Mouse (Mus musculus) hindbrain, embryonic 14.5 days (tissue): ENCODE results near the gene Aipl1. TPM values are rescaled to one million over a fixed set of nuclear protein-coding genes. Genes with fewer than 3 reads are reported as not detected.

Experiments
- ATAC-seq: fragments of 200-750 bp; cut with Nextera tagmentation; 2 replicates; pipeline ENCODE4 v1.8.0; 2017; ENCODE audit warnings: moderate number of reproducible peaks, mild to moderate bottlenecking, moderate TSS enrichment, moderate library complexity; ENCODE audit not compliant: low FRiP score
- DNase-seq: peaks from one replicate; pipeline ENCODE4 v3.0.0-alpha.2; 2015; ENCODE audit warnings: low spot score
- H3K27ac ChIP-seq: fragments of 300-500 bp; sonication (generic); 2 replicates; pipeline ENCODE4 v1.5.1; 2014; ENCODE audit warnings: mild to moderate bottlenecking, moderate library complexity
- H3K27me3 ChIP-seq: fragments of 300-500 bp; sonication (generic); 2 replicates; pipeline ENCODE4 v1.6.1; 2014; ENCODE audit warnings: mild to moderate bottlenecking, low read length, mixed read lengths; ENCODE audit not compliant: control insufficient read depth, insufficient read depth
- H3K36me3 ChIP-seq: fragments of 300-500 bp; sonication (generic); replicated peaks from 2 replicates; pipeline ENCODE4 v1.6.1; 2014; ENCODE audit not compliant: control insufficient read depth, insufficient read depth
- H3K4me1 ChIP-seq: fragments of 300-500 bp; sonication (generic); replicated peaks from 2 replicates; pipeline ENCODE4 v1.6.1; 2014; ENCODE audit warnings: antibody characterized with exemption, low read length, mixed read lengths; ENCODE audit not compliant: control insufficient read depth, insufficient read depth
- H3K4me2 ChIP-seq: fragments of 300-500 bp; sonication (generic); replicated peaks from 2 replicates; pipeline ENCODE4 v1.6.1; 2014; ENCODE audit warnings: mild to moderate bottlenecking, moderate library complexity
- H3K4me3 ChIP-seq: fragments of 300-500 bp; sonication (generic); replicated peaks from 2 replicates; pipeline ENCODE4 v1.5.1; 2014; ENCODE audit warnings: mild to moderate bottlenecking, low read length
- H3K9ac ChIP-seq: fragments of 300-500 bp; sonication (generic); 2 replicates; pipeline ENCODE4 v1.6.1; 2014
- H3K9me3 ChIP-seq: fragments of 300-500 bp; sonication (generic); 2 replicates; pipeline ENCODE4 v1.6.1; 2016; ENCODE audit warnings: low read length; ENCODE audit not compliant: control insufficient read depth
- WGBS: fragments of 180-500 bp; shearing (Covaris S2); extraction: QIAGEN DNeasy Blood & Tissue Kit; methylation state at CpG from one replicate; pipeline ENCODE4 v1.1.7; 2014; 5-methylcytosine and 5-hydroxymethylcytosine counted together
- polyA plus RNA-seq: library from polyadenylated mRNA; unstranded; fragments of >200 nt; fragmentation: Nextera tagmentation; extraction: Ambion mirVana; gene quantifications from 2 replicates; pipeline ENCODE4 v1.2.1, GENCODE M21; 2014

Gene Aipl1
- polyA plus RNA-seq, 1 experiment from 2014 or later: not detected

DNA sequence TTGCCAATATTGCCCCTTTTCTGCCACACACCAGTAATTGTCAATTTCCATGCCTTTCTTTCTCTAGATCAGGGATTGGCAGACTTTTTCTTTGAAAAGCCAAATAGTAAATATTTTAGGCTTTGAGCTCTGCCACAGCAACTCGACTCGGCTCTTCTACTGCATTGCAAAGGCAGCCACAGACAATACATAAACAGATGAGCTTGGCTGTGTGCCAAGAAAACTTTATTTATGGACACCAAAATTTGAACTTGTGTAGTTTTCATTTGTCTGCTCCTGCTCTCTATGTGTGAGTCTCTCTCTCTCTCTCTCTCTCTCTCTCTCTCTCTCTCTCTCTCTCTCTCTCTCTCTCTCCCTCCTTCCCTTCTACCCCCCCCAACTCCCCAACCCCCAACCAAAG, 17.9 kb upstream of the Aipl1 start:
- no peak overlapping the region for H3K27ac ChIP-seq
- no peaks in the 10 kb centered on the region; the same call in 1 of the 2 replicates for H3K27me3 ChIP-seq
- H3K4me2 ChIP-seq: no peak overlapping the region
- H3K9me3 ChIP-seq: no peaks in the 10 kb centered on the region
- no peak for ATAC-seq
- DNase-seq: no peak
- H3K36me3 ChIP-seq: no peaks in the 10 kb centered on the region
- H3K9ac ChIP-seq: no peak overlapping the region
- H3K4me3 ChIP-seq: no peak overlapping the region
- WGBS: 36% methylated on average over 2 of the region's 2 CpGs
- peaks cover 14% of the 10 kb centered on the region for H3K4me1 ChIP-seq

GRCm38 (mm10) chr11:72052636-72053035, 15.3 kb upstream of the Aipl1 start:
- Histone ChIP-seq H3K27me3 (peaks cover 8% of the 10 kb centered on the region), H3K36me3 (no peaks in the 10 kb centered on the region), H3K9me3 (no peaks in the 10 kb centered on the region), H3K4me1 (peaks cover 18% of the 10 kb centered on the region), H3K9ac (no peak overlapping the region), H3K4me2 (no peak overlapping the region), H3K27ac (no peak overlapping the region), H3K4me3 (no peak overlapping the region)
- 15% methylated on average over 5 of the region's 5 CpGs for WGBS
- DNase-seq: peak; percentile 80
- no peak for ATAC-seq

DNA sequence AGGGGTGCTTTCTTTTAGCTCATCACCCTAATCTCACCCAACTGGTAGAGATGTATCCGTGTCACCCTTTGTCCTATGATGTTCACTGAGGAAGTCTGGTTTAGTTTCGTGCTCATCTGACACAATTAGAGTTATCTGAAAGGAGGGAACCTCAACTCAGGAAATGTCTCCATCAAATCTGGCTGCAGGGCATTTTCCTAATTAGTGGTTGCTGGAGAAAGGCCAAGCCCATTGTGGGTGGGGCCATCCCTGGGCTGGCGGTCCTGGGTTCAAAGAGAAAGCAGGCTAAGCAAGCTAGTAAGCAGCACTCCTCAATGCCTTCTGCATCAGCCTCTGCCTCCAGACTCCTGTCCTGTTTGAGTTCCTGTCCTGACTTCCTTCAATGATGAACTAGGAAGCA, 14.9 kb upstream of the Aipl1 start:
- Histone ChIP-seq H3K9me3 (no peaks in the 10 kb centered on the region), H3K27ac (no peak overlapping the region), H3K9ac (no peak overlapping the region), H3K4me1 (peaks cover 18% of the 10 kb centered on the region), H3K27me3 (peaks cover 8% of the 10 kb centered on the region), H3K4me3 (no peak overlapping the region), H3K36me3 (no peaks in the 10 kb centered on the region), H3K4me2 (no peak overlapping the region)
- 62% methylated on average over 3 of the region's 3 CpGs for WGBS
- DNase-seq: no peak
- ATAC-seq: no peak

DNA sequence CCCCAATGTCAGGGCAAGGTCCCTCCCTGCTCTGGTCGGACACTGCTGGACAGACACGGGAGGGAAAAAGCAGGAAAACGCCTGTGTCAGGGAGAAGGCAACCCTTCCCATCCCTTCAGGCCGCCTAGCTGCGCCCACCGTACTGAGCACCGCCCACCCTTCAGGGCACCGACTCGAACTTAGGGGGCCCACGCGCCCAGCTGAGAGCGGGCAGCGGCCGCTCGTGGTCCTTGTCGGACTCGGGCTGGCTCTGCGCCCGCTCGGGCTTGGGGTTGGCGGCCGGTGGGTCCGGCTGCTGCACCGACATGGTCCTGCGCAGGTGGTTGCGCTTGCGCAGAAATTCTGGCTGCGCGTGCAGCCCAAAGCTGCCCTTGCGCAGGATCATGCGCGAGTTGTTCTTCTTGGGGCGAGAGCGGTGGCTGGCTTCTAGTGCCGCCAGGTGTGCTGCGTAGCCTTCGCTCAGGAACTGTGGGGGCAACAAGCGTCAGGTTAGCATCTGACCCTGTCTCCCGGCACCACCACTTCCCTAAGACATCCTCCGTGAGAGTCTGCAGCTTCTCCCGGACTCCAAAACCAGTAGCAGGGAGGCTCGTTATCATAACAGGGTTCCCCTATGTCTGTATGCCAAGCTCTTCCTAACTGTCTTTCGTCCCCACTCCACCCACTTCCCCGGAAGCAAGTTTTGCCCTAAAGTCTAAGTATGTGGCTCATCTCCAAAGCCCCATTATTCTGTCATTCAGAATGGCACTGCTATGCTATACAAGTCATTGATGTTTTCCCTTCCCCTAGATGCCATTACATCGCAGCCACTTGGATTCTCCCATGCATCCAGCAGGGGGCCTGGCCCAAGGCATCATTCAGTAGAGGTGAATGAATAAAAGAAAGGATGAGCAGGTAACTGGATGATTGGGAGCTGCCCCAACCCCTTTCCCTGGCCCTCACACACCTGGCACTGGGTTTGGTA, 13.9 kb upstream of the Aipl1 start:
- DNase-seq (peak; percentile 76), ATAC-seq (peak; percentile 70)
- H3K9me3 ChIP-seq: no peaks in the 10 kb centered on the region
- peak overlapping the region; percentile 70 for H3K27ac ChIP-seq
- no peaks in the 10 kb centered on the region for H3K36me3 ChIP-seq
- peak overlapping the region; percentile 56 for H3K4me3 ChIP-seq
- 1% methylated on average over 45 of the region's 45 CpGs for WGBS
- H3K4me2 ChIP-seq: peak overlapping the region; percentile 83
- H3K27me3 ChIP-seq: peaks cover 8% of the 10 kb centered on the region
- H3K4me1 ChIP-seq: peaks cover 18% of the 10 kb centered on the region
- peak overlapping the region; percentile 78 for H3K9ac ChIP-seq

GRCm38 (mm10) chr11:72050168-72050894, 13.0 kb upstream of the Aipl1 start:
- H3K27ac ChIP-seq: peak overlapping the region; percentile 70; the same call in 1 of the 2 replicates
- H3K27me3 ChIP-seq: peaks cover 8% of the 10 kb centered on the region
- H3K4me3 ChIP-seq: peak overlapping the region; percentile 56
- H3K4me2 ChIP-seq: peak overlapping the region; percentile 83
- ATAC-seq: peak; percentile 1; the same call in 1 of the 2 replicates
- H3K9me3 ChIP-seq: no peaks in the 10 kb centered on the region
- 21% methylated on average over 14 of the region's 14 CpGs for WGBS
- no peak for DNase-seq
- peaks cover 18% of the 10 kb centered on the region for H3K4me1 ChIP-seq
- H3K9ac ChIP-seq: peak overlapping the region; percentile 78
- H3K36me3 ChIP-seq: no peaks in the 10 kb centered on the region

GRCm38 (mm10) chr11:72049171-72049759, 12.0 kb upstream of the Aipl1 start:
- 68% methylated on average over 8 of the region's 8 CpGs for WGBS
- Histone ChIP-seq H3K9me3 (no peaks in the 10 kb centered on the region), H3K4me1 (peaks cover 18% of the 10 kb centered on the region), H3K36me3 (no peaks in the 10 kb centered on the region), H3K27me3 (peaks cover 8% of the 10 kb centered on the region), H3K9ac (no peak overlapping the region), H3K4me2 (no peak overlapping the region), H3K27ac (no peak overlapping the region), H3K4me3 (no peak overlapping the region)
- ATAC-seq: no peak
- no peak for DNase-seq

- peaks cover 18% of the 10 kb centered on the region for H3K4me1 ChIP-seq
- DNase-seq (no peak), ATAC-seq (no peak)
- H3K4me3 ChIP-seq: no peak overlapping the region
- H3K36me3 ChIP-seq: no peaks in the 10 kb centered on the region
- H3K27me3 ChIP-seq: peaks cover 8% of the 10 kb centered on the region
- 54% methylated on average over 6 of the region's 6 CpGs for WGBS
- H3K9me3 ChIP-seq: no peaks in the 10 kb centered on the region
- no peak overlapping the region for H3K9ac ChIP-seq
- no peak overlapping the region for H3K27ac ChIP-seq
- no peak overlapping the region for H3K4me2 ChIP-seq
Measured at GRCm38 (mm10) chr11:72048730-72049129, 11.4 kb upstream of the Aipl1 start.

GRCm38 (mm10) chr11:72044231-72044630, 6.9 kb upstream of the Aipl1 start:
- H3K36me3 ChIP-seq: no peaks in the 10 kb centered on the region
- no peak for DNase-seq
- H3K27ac ChIP-seq: no peak overlapping the region
- no peaks in the 10 kb centered on the region for H3K9me3 ChIP-seq
- H3K27me3 ChIP-seq: no peaks in the 10 kb centered on the region
- H3K4me2 ChIP-seq: peak overlapping the region; percentile 96; the same call in 1 of the 2 replicates
- no peak for ATAC-seq
- WGBS: 88% methylated on average over 3 of the region's 3 CpGs
- H3K4me1 ChIP-seq: peaks cover 22% of the 10 kb centered on the region
- no peak overlapping the region for H3K9ac ChIP-seq
- no peak overlapping the region for H3K4me3 ChIP-seq

- no peak overlapping the region for H3K27ac ChIP-seq
- no peaks in the 10 kb centered on the region for H3K36me3 ChIP-seq
- DNase-seq (no peak), ATAC-seq (no peak)
- WGBS: under 1% methylated on average over 14 of the region's 14 CpGs
- no peaks in the 10 kb centered on the region for H3K27me3 ChIP-seq
- H3K4me1 ChIP-seq: peaks cover 26% of the 10 kb centered on the region
- peak overlapping the region; percentile 75 for H3K4me3 ChIP-seq
- H3K9ac ChIP-seq: peak overlapping the region; percentile 68
- no peaks in the 10 kb centered on the region for H3K9me3 ChIP-seq
- peak overlapping the region; percentile 96 for H3K4me2 ChIP-seq
Measured at GRCm38 (mm10) chr11:72042631-72043030, 5.3 kb upstream of the Aipl1 start.
